Mouse (Mus musculus) ES-E14 (cell line): ENCODE measurements at regions not wholly inside any gene's neighbourhood (a gene's known extent, or its start where the extent isn't known, plus 50 kb on each side); places are given as distances from the start of the nearest gene placed in this dataset.

Source experiments
- DNase-seq: peaks from one replicate; pipeline ENCODE4 v3.0.0-alpha.2; 2013; ENCODE audit warnings: low read depth, low spot score
- H3K27ac ChIP-seq: 2 replicates; pipeline ENCODE4 v1.5.1; 2012; ENCODE audit warnings: low read depth, mild to moderate bottlenecking, low read length, moderate library complexity, mixed read lengths; ENCODE audit not compliant: poor library complexity, insufficient read depth, severe bottlenecking
- H3K36me3 ChIP-seq: 2 replicates; pipeline ENCODE4 v1.6.1; 2012; ENCODE audit warnings: mild to moderate bottlenecking, low read length, moderate library complexity, mixed read lengths; ENCODE audit not compliant: control insufficient read depth, poor library complexity, insufficient read depth, severe bottlenecking
- H3K4me1 ChIP-seq, 2 experiments: fragments of 150-350 bp in 1 of 2; sonication (generic) in 1 of 2; 2 replicates each; pipeline ENCODE4 v1.6.1; 2012; ENCODE audit warnings: low read length in 2 of 2, mild to moderate bottlenecking in 1 of 2, mixed read lengths in 1 of 2; ENCODE audit not compliant: control insufficient read depth in 2 of 2, insufficient read depth in 2 of 2, poor library complexity in 1 of 2
- H3K4me3 ChIP-seq, 2 experiments: fragments of 150-350 bp in 1 of 2; sonication (generic) in 1 of 2; 2 replicates each; pipeline ENCODE4 v1.5.1; 2012; ENCODE audit warnings: low read length in 2 of 2, low read depth in 1 of 2, mild to moderate bottlenecking in 1 of 2, mixed read lengths in 1 of 2; ENCODE audit not compliant: insufficient read depth in 1 of 2, poor library complexity in 1 of 2, severe bottlenecking in 1 of 2
- H3K9ac ChIP-seq: 2 replicates; pipeline ENCODE4 v1.6.1; 2012; ENCODE audit warnings: low read depth, mild to moderate bottlenecking, low read length, mixed read lengths; ENCODE audit not compliant: poor library complexity, insufficient read depth, severe bottlenecking
- H3K9me3 ChIP-seq: fragments of 150-350 bp; sonication (generic); 2 replicates; pipeline ENCODE4 v1.6.1; 2012; ENCODE audit warnings: low read depth, mild to moderate bottlenecking, low read length; ENCODE audit not compliant: control insufficient read depth, insufficient read depth
- CHD2 ChIP-seq: IDR thresholded peaks from 2 replicates; pipeline ENCODE4 v1.6.1; 2014; ENCODE audit warnings: mild to moderate bottlenecking, low read depth, low read length, inconsistent platforms
- HCFC1 ChIP-seq: IDR thresholded peaks from 2 replicates; pipeline ENCODE4 v1.6.1; 2012; ENCODE audit warnings: low read length, inconsistent platforms, borderline replicate concordance; ENCODE audit not compliant: insufficient read depth
- MAFK ChIP-seq: IDR thresholded peaks from 2 replicates; pipeline ENCODE4 v1.6.1; 2014; ENCODE audit warnings: mild to moderate bottlenecking, low read depth, low read length, inconsistent platforms; ENCODE audit not compliant: insufficient read depth
- ZC3H11A ChIP-seq: IDR thresholded peaks from 2 replicates; pipeline ENCODE4 v1.6.1; 2012; ENCODE audit warnings: low read depth, mild to moderate bottlenecking, inconsistent platforms, low read length, borderline replicate concordance
- ZNF384 ChIP-seq: IDR thresholded peaks from 2 replicates; pipeline ENCODE4 v1.6.1; 2012; ENCODE audit warnings: low read depth, low read length, inconsistent platforms
- in situ Hi-C, 2 experiments: fragments of 600-800 bp; cut with MboI; formaldehyde crosslinking; loops; one replicate each; pipeline ENCODE4 v1.15.1; 2025; ENCODE audit warnings: low sequenced_read_pairs in 2 of 2, inconsistent platforms in 1 of 2; ENCODE audit not compliant: unreplicated experiment in 2 of 2

GRCm38 (mm10) chr8:126737032-126737431 is 143.2 kb upstream of the Irf2bp2 start:
- no peak for DNase-seq
- no peak overlapping the region for H3K4me3 ChIP-seq
- H3K4me1 ChIP-seq: peaks cover 0 to 6% of the 10 kb centered on the region in 2 experiments; a peak in 1 of 4 replicates
- no peaks in the 10 kb centered on the region for H3K9me3 ChIP-seq
- no peaks in the 10 kb centered on the region for H3K36me3 ChIP-seq
- TF ChIP-seq MAFK (no peak), HCFC1 (no peak), ZC3H11A (no peak), CHD2 (no peak), ZNF384 (no peak)
- in situ Hi-C loops: no loop called here
- H3K9ac ChIP-seq: no peak overlapping the region
- no peak overlapping the region for H3K27ac ChIP-seq

GRCm38 (mm10) chr8:126736441-126736962 is 142.7 kb upstream of the Irf2bp2 start:
- H3K4me3 ChIP-seq: no peak overlapping the region
- H3K27ac ChIP-seq: no peak overlapping the region
- no peaks in the 10 kb centered on the region for H3K36me3 ChIP-seq
- TF ChIP-seq MAFK (no peak), CHD2 (no peak), ZC3H11A (no peak), HCFC1 (no peak), ZNF384 (no peak)
- no peaks in the 10 kb centered on the region for H3K9me3 ChIP-seq
- H3K9ac ChIP-seq: no peak overlapping the region
- in situ Hi-C loops: no loop called here
- peaks cover 0 to 6% of the 10 kb centered on the region in 2 experiments; a peak in 1 of 4 replicates for H3K4me1 ChIP-seq
- no peak for DNase-seq

- DNase-seq: no peak
- H3K9ac ChIP-seq: no peak overlapping the region
- no peak overlapping the region for H3K4me3 ChIP-seq
- TF ChIP-seq ZC3H11A (no peak), MAFK (no peak), CHD2 (no peak), ZNF384 (no peak), HCFC1 (no peak)
- H3K36me3 ChIP-seq: no peaks in the 10 kb centered on the region
- H3K27ac ChIP-seq: no peak overlapping the region
- peaks cover 0 to 6% of the 10 kb centered on the region in 2 experiments; a peak in 1 of 4 replicates for H3K4me1 ChIP-seq
- in situ Hi-C loops: no loop called here
- H3K9me3 ChIP-seq: no peaks in the 10 kb centered on the region
Measured at GRCm38 (mm10) chr8:126735488-126736440, 142.0 kb upstream of the Irf2bp2 start.

- Histone ChIP-seq H3K27ac (no peak overlapping the region), H3K9ac (no peak overlapping the region), H3K4me1 (peaks cover 0 to 6% of the 10 kb centered on the region in 2 experiments; a peak in 1 of 4 replicates), H3K9me3 (no peaks in the 10 kb centered on the region), H3K36me3 (no peaks in the 10 kb centered on the region), H3K4me3 (no peak overlapping the region)
- TF ChIP-seq CHD2 (no peak), ZNF384 (no peak), HCFC1 (no peak), MAFK (no peak), ZC3H11A (no peak)
- no peak for DNase-seq
- in situ Hi-C loops: no loop called here
Measured at GRCm38 (mm10) chr8:126734743-126735487, 141.1 kb upstream of the Irf2bp2 start.
